Mouse (Mus musculus) liver, adult 2 months (tissue): Measurements from ENCODE around the gene 1700008O03Rik. TPM values are rescaled to one million over a fixed set of nuclear protein-coding genes. Genes with fewer than 3 reads are reported as not detected.

Experiments
- DNase-seq: peaks from one replicate; pipeline ENCODE4 v3.0.0-alpha.2; 2011; ENCODE audit warnings: low read depth, low spot score; ENCODE audit errors: extremely low read depth
- H3K27ac ChIP-seq: fragments of 200-500 bp; replicated peaks from 2 replicates; pipeline ENCODE4 v1.5.1; 2012; ENCODE audit warnings: low read depth, mild to moderate bottlenecking, control low read depth, inconsistent platforms, low read length; ENCODE audit not compliant: insufficient read depth
- H3K27me3 ChIP-seq: fragments of 200-500 bp; 2 replicates; pipeline ENCODE4 v1.6.1; 2012; ENCODE audit warnings: mild to moderate bottlenecking, moderate library complexity, low read length, inconsistent platforms; ENCODE audit not compliant: control insufficient read depth, insufficient read depth
- H3K36me3 ChIP-seq: fragments of 200-500 bp; 2 replicates; pipeline ENCODE4 v1.6.1; 2012; ENCODE audit warnings: low read length, inconsistent platforms; ENCODE audit not compliant: control insufficient read depth, insufficient read depth
- H3K4me1 ChIP-seq: fragments of 200-500 bp; 2 replicates; pipeline ENCODE4 v1.6.1; 2011; ENCODE audit warnings: low read length; ENCODE audit not compliant: control insufficient read depth, insufficient read depth
- H3K4me3 ChIP-seq: fragments of 200-500 bp; 2 replicates; pipeline ENCODE4 v1.5.1; 2011; ENCODE audit warnings: low read depth, mild to moderate bottlenecking, control low read depth, low read length, moderate library complexity; ENCODE audit not compliant: insufficient read depth
- H3K79me2 ChIP-seq: fragments of 200-500 bp; 2 replicates; pipeline ENCODE4 v1.6.1; 2012; ENCODE audit warnings: inconsistent platforms, mild to moderate bottlenecking, low read length, moderate library complexity; ENCODE audit not compliant: control insufficient read depth, insufficient read depth
- H3K9ac ChIP-seq: fragments of 200-500 bp; 2 replicates; pipeline ENCODE4 v1.6.1; 2012; ENCODE audit warnings: low read depth, mild to moderate bottlenecking, control low read depth, inconsistent platforms, low read length
- CTCF ChIP-seq: fragments of 200-500 bp; IDR thresholded peaks from 2 replicates; pipeline ENCODE4 v1.5.1; 2011; ENCODE audit warnings: low read depth, low read length, control low read depth
- POLR2A ChIP-seq: fragments of 200-500 bp; IDR thresholded peaks from 2 replicates; pipeline ENCODE4 v1.6.1; 2011; ENCODE audit warnings: low read length, control low read depth; ENCODE audit not compliant: insufficient read depth; ENCODE audit errors: extremely low read depth
- WGBS: fragments of 180-500 bp; shearing (Covaris S2); methylation state at CpG from one replicate; pipeline ENCODE4 v1.1.7; 2018; 5-methylcytosine and 5-hydroxymethylcytosine counted together
- polyA plus RNA-seq: library from polyadenylated mRNA; depleted of rRNA; stranded (reverse); fragments of >200 nt; gene quantifications from 2 replicates; pipeline ENCODE4 v1.2.3, GENCODE M21; 2012
- total RNA-seq: library from RNA; depleted of rRNA; stranded (reverse); fragments of >200 nt; gene quantifications from 2 replicates; pipeline ENCODE4 v1.2.3, GENCODE M21; 2014

The 1700008O03Rik gene
- total and polyA plus RNA-seq, 2 experiments, result 0.27 TPM; not detected in 1

GRCm38 (mm10) chr7:44384716-44385059, 932 bp downstream of the 1700008O03Rik start:
- Histone ChIP-seq H3K36me3 (no peaks in the 10 kb centered on the region), H3K27ac (no peak overlapping the region), H3K79me2 (no peaks in the 10 kb centered on the region), H3K9ac (peak overlapping the region; percentile 70), H3K27me3 (no peaks in the 10 kb centered on the region), H3K4me1 (no peaks in the 10 kb centered on the region), H3K4me3 (peak overlapping the region; percentile 78)
- 2% methylated on average over 17 of the region's 17 CpGs for WGBS
- no peak for DNase-seq
- TF ChIP-seq CTCF (no peak), POLR2A (no peak)

GRCm38 (mm10) chr7:44383980-44384715, 1.5 kb downstream of the 1700008O03Rik start, which contains the start of gene Syt3:
Syt3 (plus strand) TSS chr7:44384102.
- Histone ChIP-seq H3K9ac (peak within 1 kb of the TSS; percentile 70), H3K4me3 (peak within 1 kb of the TSS; percentile 78), H3K27ac (no peak within 1 kb of the TSS), H3K36me3 (no peaks in the 10 kb centered on the region), H3K4me1 (no peaks in the 10 kb centered on the region), H3K79me2 (no peaks in the 10 kb centered on the region), H3K27me3 (no peaks in the 10 kb centered on the region)
- 2% methylated on average over 27 of the region's 33 CpGs for WGBS
- peak; percentile 73 for DNase-seq
- TF ChIP-seq POLR2A (no peak), CTCF (no peak)

- no peak for DNase-seq
- H3K4me1 ChIP-seq, result no peaks in the 10 kb centered on the region
- no peaks in the 10 kb centered on the region for H3K79me2 ChIP-seq
- no peak overlapping the region for H3K27ac ChIP-seq
- H3K4me3 ChIP-seq, result no peak overlapping the region
- H3K27me3 ChIP-seq, result no peaks in the 10 kb centered on the region
- WGBS, result 79% methylated on average over 12 of the region's 12 CpGs
- TF ChIP-seq POLR2A (no peak), CTCF (no peak)
- no peaks in the 10 kb centered on the region for H3K36me3 ChIP-seq
- no peak overlapping the region for H3K9ac ChIP-seq
These were observed 3.1 kb downstream of the 1700008O03Rik start for GRCm38 (mm10) chr7:44382541-44382940.

DNA sequence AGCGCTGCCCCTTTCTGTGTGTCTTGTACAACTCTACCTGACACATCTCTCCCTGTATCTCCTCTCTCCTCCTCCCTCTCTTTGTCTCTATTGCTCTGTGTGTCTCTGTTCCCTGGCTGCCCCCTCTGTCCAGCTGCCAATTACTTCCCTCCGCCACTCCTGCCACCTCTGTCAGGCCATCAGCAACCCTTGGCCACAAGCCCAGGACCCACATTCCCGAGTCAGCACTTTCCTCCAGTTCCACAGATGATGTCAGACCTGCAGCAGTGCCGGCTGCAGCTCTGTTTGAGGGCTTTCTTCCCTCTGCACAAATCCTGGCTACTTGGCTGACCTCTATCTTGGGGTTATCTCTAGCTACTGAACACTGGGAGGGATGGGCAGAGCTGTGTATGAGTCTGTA, 7.3 kb downstream of the 1700008O03Rik start:
- 20% methylated on average over 4 of the region's 4 CpGs for WGBS
- TF ChIP-seq POLR2A, result no peak
- TF ChIP-seq CTCF, result no peak
- peak; percentile 21 for DNase-seq

DNA sequence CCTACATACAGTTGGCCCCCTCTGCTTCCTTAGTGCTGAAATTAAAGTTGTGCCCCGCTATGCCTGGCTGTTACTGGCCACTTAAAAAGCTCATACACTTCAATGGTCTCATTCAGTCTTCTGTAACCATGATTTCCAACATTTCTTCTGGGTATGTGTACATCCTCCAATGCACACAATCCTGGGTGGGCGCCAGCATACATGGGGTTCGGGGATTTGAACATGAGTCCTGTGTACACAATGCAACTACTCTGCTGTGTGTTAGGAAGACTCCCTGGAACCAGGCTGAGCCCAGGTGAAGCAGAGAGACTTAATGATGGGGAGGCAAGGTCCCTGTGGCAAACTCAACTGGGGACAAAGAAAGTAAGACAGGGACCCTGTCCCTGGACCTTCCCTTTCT, 9.8 kb downstream of the 1700008O03Rik start:
- Histone ChIP-seq H3K27me3 (no peaks in the 10 kb centered on the region), H3K36me3 (no peaks in the 10 kb centered on the region), H3K27ac (no peak overlapping the region), H3K79me2 (no peaks in the 10 kb centered on the region), H3K9ac (no peak overlapping the region), H3K4me1 (peaks cover 2% of the 10 kb centered on the region; the same call in 1 of the 2 replicates), H3K4me3 (no peak overlapping the region)
- no peak for DNase-seq
- TF ChIP-seq POLR2A (no peak), CTCF (no peak)
- 88% methylated on average over 3 of the region's 3 CpGs for WGBS

More for the DNA sequence above, 7.3 kb downstream of the 1700008O03Rik start:
- H3K9ac ChIP-seq, result no peak overlapping the region
- no peaks in the 10 kb centered on the region for H3K36me3 ChIP-seq
- H3K27me3 ChIP-seq, result no peaks in the 10 kb centered on the region
- no peak overlapping the region for H3K4me3 ChIP-seq
- no peaks in the 10 kb centered on the region; the same call in 1 of the 2 replicates for H3K4me1 ChIP-seq
- no peaks in the 10 kb centered on the region for H3K79me2 ChIP-seq
- no peak overlapping the region for H3K27ac ChIP-seq

- no peaks in the 10 kb centered on the region for H3K79me2 ChIP-seq
- no peak overlapping the region for H3K9ac ChIP-seq
- H3K4me1 ChIP-seq, result peaks cover 2% of the 10 kb centered on the region; the same call in 1 of the 2 replicates
- 47% methylated on average over 10 of the region's 10 CpGs for WGBS
- no peaks in the 10 kb centered on the region for H3K36me3 ChIP-seq
- H3K27ac ChIP-seq, result no peak overlapping the region
- no peak overlapping the region for H3K4me3 ChIP-seq
- no peak for DNase-seq
- TF ChIP-seq POLR2A, result no peak
- no peak for TF ChIP-seq CTCF
- no peaks in the 10 kb centered on the region for H3K27me3 ChIP-seq
These were observed 10.4 kb downstream of the 1700008O03Rik start for GRCm38 (mm10) chr7:44375207-44375606.
